Mouse (Mus musculus): ENCODE results near the gene Pltp. TPM values are rescaled to one million over a fixed set of nuclear protein-coding genes. Genes with fewer than 3 reads are reported as not detected.

Pltp gene
- polyA plus RNA-seq (2014; fragmentation: Nextera tagmentation; extraction: Ambion mirVana), result 58.4 and 80.3 TPM in 2 replicates

- no peaks in the 10 kb centered on the region for H3K9me3 ChIP-seq (replicated peaks; ENCODE audit: control insufficient read depth, low read length)
- H3K27me3 ChIP-seq (replicated peaks; ENCODE audit: control insufficient read depth, insufficient read depth, low read length), result peaks cover 31% of the 10 kb centered on the region
- DNase-seq (ENCODE audit: low spot score) (peak; percentile 62), ATAC-seq (peak; percentile 78)
- no peaks in the 10 kb centered on the region for H3K36me3 ChIP-seq (ENCODE audit: control insufficient read depth, insufficient read depth, low read length)
- WGBS, result under 1% methylated on average over 47 of the region's 47 CpGs
- peak within 1 kb of the TSS; percentile 49 for H3K9ac ChIP-seq (ENCODE audit: low read length)
- H3K4me1 ChIP-seq (ENCODE audit: control insufficient read depth, insufficient read depth, low read length), result peaks cover 8% of the 10 kb centered on the region
- H3K4me3 ChIP-seq (ENCODE audit: low read depth, low read length), result peak within 1 kb of the TSS; percentile 36
- H3K27ac ChIP-seq (ENCODE audit: low read depth, low read length), result no peak within 1 kb of the TSS
- peak within 1 kb of the TSS; percentile 76 for H3K4me2 ChIP-seq (ENCODE audit: low read length)
These were observed at the start of gene Pltp for GRCm38 (mm10) chr2:164857101-164857821. Gene Pltp (minus strand): TSS chr2:164857711.

- 97% methylated on average over 4 of the region's 4 CpGs for WGBS
- Histone ChIP-seq H3K4me2 (ENCODE audit: low read length) (no peak overlapping the region), H3K27ac (ENCODE audit: low read depth, low read length) (no peak overlapping the region), H3K27me3 (replicated peaks; ENCODE audit: control insufficient read depth, insufficient read depth, low read length) (no peaks in the 10 kb centered on the region), H3K36me3 (ENCODE audit: control insufficient read depth, insufficient read depth, low read length) (peaks cover 86% of the 10 kb centered on the region), H3K4me1 (ENCODE audit: control insufficient read depth, insufficient read depth, low read length) (peaks cover 9% of the 10 kb centered on the region), H3K4me3 (ENCODE audit: low read depth, low read length) (no peak overlapping the region), H3K9ac (ENCODE audit: low read length) (no peak overlapping the region), H3K9me3 (replicated peaks; ENCODE audit: control insufficient read depth, low read length) (0 out of 2 replicates have a peak, but pooled peaks cover 4% of the 10 kb centered on the region)
- ATAC-seq (no peak), DNase-seq (ENCODE audit: low spot score) (no peak)
These were observed 48.6 kb upstream of the Pltp start for GRCm38 (mm10) chr2:164906071-164906470.

- no peaks in the 10 kb centered on the region for H3K4me1 ChIP-seq (ENCODE audit: control insufficient read depth, insufficient read depth, low read length)
- no peak overlapping the region for H3K9ac ChIP-seq (ENCODE audit: low read length)
- no peaks in the 10 kb centered on the region for H3K27me3 ChIP-seq (replicated peaks; ENCODE audit: control insufficient read depth, insufficient read depth, low read length)
- 0 out of 2 replicates have a peak, but pooled peaks cover 4% of the 10 kb centered on the region for H3K9me3 ChIP-seq (replicated peaks; ENCODE audit: control insufficient read depth, low read length)
- H3K4me2 ChIP-seq (ENCODE audit: low read length), result no peak overlapping the region
- no peak for ATAC-seq
- H3K27ac ChIP-seq (ENCODE audit: low read depth, low read length), result no peak overlapping the region
- H3K36me3 ChIP-seq (ENCODE audit: control insufficient read depth, insufficient read depth, low read length), result peaks cover 99% of the 10 kb centered on the region
- DNase-seq (ENCODE audit: low spot score), result no peak
- no CpG with 5 or more reads among the region's 1 CpGs for whole genome bisulfite sequencing
- no peak overlapping the region for H3K4me3 ChIP-seq (ENCODE audit: low read depth, low read length)
These were observed 46.0 kb upstream of the Pltp start for GRCm38 (mm10) chr2:164903496-164903895.

- Histone ChIP-seq H3K4me1 (ENCODE audit: control insufficient read depth, insufficient read depth, low read length) (no peaks in the 10 kb centered on the region), H3K36me3 (ENCODE audit: control insufficient read depth, insufficient read depth, low read length) (peaks cover 99% of the 10 kb centered on the region), H3K9ac (ENCODE audit: low read length) (no peak overlapping the region), H3K9me3 (replicated peaks; ENCODE audit: control insufficient read depth, low read length) (0 out of 2 replicates have a peak, but pooled peaks cover 3% of the 10 kb centered on the region), H3K4me2 (ENCODE audit: low read length) (no peak overlapping the region), H3K4me3 (ENCODE audit: low read depth, low read length) (no peak overlapping the region), H3K27me3 (replicated peaks; ENCODE audit: control insufficient read depth, insufficient read depth, low read length) (no peaks in the 10 kb centered on the region), H3K27ac (ENCODE audit: low read depth, low read length) (no peak overlapping the region)
- DNase-seq (ENCODE audit: low spot score) (no peak), ATAC-seq (no peak)
- 91% methylated on average over 13 of the region's 13 CpGs for WGBS
These were observed 43.9 kb upstream of the Pltp start for GRCm38 (mm10) chr2:164901380-164901779.

- no peak for ATAC-seq
- H3K9ac ChIP-seq (ENCODE audit: low read length), result no peak overlapping the region
- no peak overlapping the region for H3K4me2 ChIP-seq (ENCODE audit: low read length)
These were observed 42.4 kb upstream of the Pltp start for GRCm38 (mm10) chr2:164899723-164900459.

GRCm38 (mm10) chr2:164899034-164899433 lies 41.5 kb upstream of the Pltp start:
- H3K27ac ChIP-seq (ENCODE audit: low read depth, low read length), result no peak overlapping the region
- WGBS, result 92% methylated on average over 15 of the region's 15 CpGs
- no peak for DNase-seq (ENCODE audit: low spot score)

More at GRCm38 (mm10) chr2:164899723-164900459, 42.4 kb upstream of the Pltp start:
- 90% methylated on average over 16 of the region's 16 CpGs for WGBS
- Histone ChIP-seq H3K9me3 (replicated peaks; ENCODE audit: control insufficient read depth, low read length) (no peaks in the 10 kb centered on the region), H3K27ac (ENCODE audit: low read depth, low read length) (no peak overlapping the region), H3K4me3 (ENCODE audit: low read depth, low read length) (no peak overlapping the region), H3K4me1 (ENCODE audit: control insufficient read depth, insufficient read depth, low read length) (no peaks in the 10 kb centered on the region), H3K36me3 (ENCODE audit: control insufficient read depth, insufficient read depth, low read length) (peaks cover 100% of the 10 kb centered on the region), H3K27me3 (replicated peaks; ENCODE audit: control insufficient read depth, insufficient read depth, low read length) (no peaks in the 10 kb centered on the region)
- DNase-seq (ENCODE audit: low spot score), result no peak

GRCm38 (mm10) chr2:164898008-164898407 lies 40.5 kb upstream of the Pltp start:
- H3K4me1 ChIP-seq (ENCODE audit: control insufficient read depth, insufficient read depth, low read length), result no peaks in the 10 kb centered on the region
- WGBS, result 98% methylated on average over 7 of the region's 7 CpGs
- no peak overlapping the region for H3K4me2 ChIP-seq (ENCODE audit: low read length)
- no peak overlapping the region for H3K4me3 ChIP-seq (ENCODE audit: low read depth, low read length)
- ATAC-seq (no peak), DNase-seq (ENCODE audit: low spot score) (no peak)
- no peaks in the 10 kb centered on the region for H3K27me3 ChIP-seq (replicated peaks; ENCODE audit: control insufficient read depth, insufficient read depth, low read length)
- H3K36me3 ChIP-seq (ENCODE audit: control insufficient read depth, insufficient read depth, low read length), result peaks cover 100% of the 10 kb centered on the region
- H3K27ac ChIP-seq (ENCODE audit: low read depth, low read length), result no peak overlapping the region
- no peak overlapping the region for H3K9ac ChIP-seq (ENCODE audit: low read length)
- H3K9me3 ChIP-seq (replicated peaks; ENCODE audit: control insufficient read depth, low read length), result no peaks in the 10 kb centered on the region

More at GRCm38 (mm10) chr2:164899034-164899433, 41.5 kb upstream of the Pltp start:
- no peak for ATAC-seq
- Histone ChIP-seq H3K9me3 (replicated peaks; ENCODE audit: control insufficient read depth, low read length) (no peaks in the 10 kb centered on the region), H3K4me2 (ENCODE audit: low read length) (no peak overlapping the region), H3K4me1 (ENCODE audit: control insufficient read depth, insufficient read depth, low read length) (no peaks in the 10 kb centered on the region), H3K27me3 (replicated peaks; ENCODE audit: control insufficient read depth, insufficient read depth, low read length) (no peaks in the 10 kb centered on the region), H3K36me3 (ENCODE audit: control insufficient read depth, insufficient read depth, low read length) (peaks cover 100% of the 10 kb centered on the region), H3K4me3 (ENCODE audit: low read depth, low read length) (no peak overlapping the region), H3K9ac (ENCODE audit: low read length) (no peak overlapping the region)

- Histone ChIP-seq H3K27me3 (replicated peaks; ENCODE audit: control insufficient read depth, insufficient read depth, low read length) (no peaks in the 10 kb centered on the region), H3K27ac (ENCODE audit: low read depth, low read length) (no peak overlapping the region), H3K4me3 (ENCODE audit: low read depth, low read length) (no peak overlapping the region), H3K36me3 (ENCODE audit: control insufficient read depth, insufficient read depth, low read length) (peaks cover 100% of the 10 kb centered on the region), H3K4me2 (ENCODE audit: low read length) (no peak overlapping the region), H3K9ac (ENCODE audit: low read length) (no peak overlapping the region), H3K9me3 (replicated peaks; ENCODE audit: control insufficient read depth, low read length) (no peaks in the 10 kb centered on the region), H3K4me1 (ENCODE audit: control insufficient read depth, insufficient read depth, low read length) (no peaks in the 10 kb centered on the region)
- no peak for DNase-seq (ENCODE audit: low spot score)
- no peak for ATAC-seq
- 93% methylated on average over 6 of the region's 6 CpGs for WGBS
These were observed 38.4 kb upstream of the Pltp start for GRCm38 (mm10) chr2:164895885-164896284.

- ATAC-seq, result no peak
- Histone ChIP-seq H3K9me3 (replicated peaks; ENCODE audit: control insufficient read depth, low read length) (no peaks in the 10 kb centered on the region), H3K4me3 (ENCODE audit: low read depth, low read length) (no peak overlapping the region), H3K27ac (ENCODE audit: low read depth, low read length) (no peak overlapping the region), H3K4me2 (ENCODE audit: low read length) (no peak overlapping the region), H3K36me3 (ENCODE audit: control insufficient read depth, insufficient read depth, low read length) (peaks cover 100% of the 10 kb centered on the region), H3K9ac (ENCODE audit: low read length) (no peak overlapping the region), H3K27me3 (replicated peaks; ENCODE audit: control insufficient read depth, insufficient read depth, low read length) (no peaks in the 10 kb centered on the region), H3K4me1 (ENCODE audit: control insufficient read depth, insufficient read depth, low read length) (no peaks in the 10 kb centered on the region)
- no peak for DNase-seq (ENCODE audit: low spot score)
- 42% methylated on average over 1 of the region's 1 CpGs for WGBS
These were observed 37.1 kb upstream of the Pltp start for GRCm38 (mm10) chr2:164894644-164895043.
